Comparison of ENCODE assay signal across 17 mouse cellular contexts in genomic region chr6:37794211-37794610, GRCm38 (mm10).
DNase-seq lines count a peak whose midpoint lies in the region; ATAC-seq and TF ChIP-seq lines count a peak whose summit lies in the region.
"Had no signal": no experiment of that assay in that cellular context is flagged by ENCODE, and none has a peak within 500 bp of the region (broad histone marks: within the 10 kb centered on the region; RNA-seq: fewer than 3 reads in every experiment).

No protein-coding gene starts in this region.

- no peak overlapping the region for H3K4me2 ChIP-seq in kidney, embryonic 14.5 days (replicated peaks; ENCODE audit: low read depth, low read length)
- H3K4me2 ChIP-seq: embryonic facial prominence, embryonic 15.5 days; lung, embryonic 14.5 days; midbrain, embryonic 15.5 days had no signal

- no peaks in the 10 kb centered on the region for H3K36me3 ChIP-seq in kidney, embryonic 14.5 days (ENCODE audit: control insufficient read depth, insufficient read depth, low read length)
- H3K36me3 ChIP-seq: embryonic facial prominence, embryonic 15.5 days; midbrain, embryonic 15.5 days had no signal

- H3K27ac ChIP-seq in kidney, embryonic 14.5 days (ENCODE audit: low read depth, low read length): 0 out of 2 replicates have a peak overlapping the region, but pooled peaks have one; percentile 2
- H3K27ac ChIP-seq in left cerebral cortex, adult 2 months: no peak overlapping the region
- H3K27ac ChIP-seq: embryonic facial prominence, embryonic 15.5 days; midbrain, embryonic 15.5 days had no signal

- intact Hi-C loops in left cerebral cortex, adult 2 months (cut with DNase I): no loop called here

- no peaks in the 10 kb centered on the region for H3K27me3 ChIP-seq in kidney, embryonic 14.5 days (ENCODE audit: control insufficient read depth, insufficient read depth, low read length)
- H3K27me3 ChIP-seq: embryonic facial prominence, embryonic 15.5 days; midbrain, embryonic 15.5 days had no signal

- peak; percentile 6 for DNase-seq in kidney, adult 11 months
- DNase-seq in kidney, adult 18-20 months: no peak
- DNase-seq in adrenal gland, postnatal 14 days: peak; percentile 43
- peak; percentile 31 for DNase-seq in mesoderm, embryonic 11.5 days (ENCODE audit: low read depth, low spot score)
- DNase-seq in urinary bladder, postnatal 36 days (ENCODE audit: low spot score in 2 of 2): no peak
- no peak for DNase-seq in left cerebral cortex, adult 2 months (ENCODE audit: extremely low spot score in 1 of 2, low spot score in 2 of 2)
- DNase-seq: cerebellum, adult 8-10 months; gastrocnemius, postnatal 14 days; heart, postnatal 14 days; liver; lung, embryonic 14.5 days had no signal

- H3K4me1 ChIP-seq in kidney, embryonic 14.5 days (ENCODE audit: control insufficient read depth, insufficient read depth, low read length): no peaks in the 10 kb centered on the region
- H3K4me1 ChIP-seq: embryonic facial prominence, embryonic 15.5 days; midbrain, embryonic 15.5 days had no signal

- ATAC-seq in kidney, embryonic 14.5 days (ENCODE audit: low FRiP score, low TSS enrichment): peak; percentile 80
- ATAC-seq in megakaryocyte, adult 5-6 weeks (ENCODE audit: poor library complexity, severe bottlenecking): no peak
- ATAC-seq: forebrain, embryonic 14.5 days; hindbrain, embryonic 16.5 days; midbrain, embryonic 15.5 days had no signal

- H3K9me3 ChIP-seq in kidney, embryonic 14.5 days (ENCODE audit: control insufficient read depth, low read length): peaks cover 9% of the 10 kb centered on the region; the same call in 1 of the 2 replicates
- H3K9me3 ChIP-seq: midbrain, embryonic 15.5 days had no signal

- no peak for TF ChIP-seq CTCF in left cerebral cortex, adult 2 months (IDR thresholded peaks at IDR 0.05)

- H3K4me3 ChIP-seq in kidney, embryonic 14.5 days (ENCODE audit: low read length): no peak overlapping the region
- H3K4me3 ChIP-seq in left cerebral cortex, adult 2 months: no peak overlapping the region
- H3K4me3 ChIP-seq: embryonic facial prominence, embryonic 15.5 days; midbrain, embryonic 15.5 days had no signal

- WGBS in kidney, embryonic 14.5 days: 24% methylated on average over 4 of the region's 4 CpGs

- no peak overlapping the region for H3K9ac ChIP-seq in kidney, embryonic 14.5 days (ENCODE audit: low read depth, low read length)
- H3K9ac ChIP-seq: embryonic facial prominence, embryonic 15.5 days; lung, embryonic 14.5 days; midbrain, embryonic 15.5 days had no signal

Comparison
In these comparisons a context has a peak if more than half of its experiments do, and no peak if none do; other contexts are left out.
1. DNase-seq: peak in kidney, adult 11 months (single experiment), adrenal gland, postnatal 14 days (single experiment) and mesoderm, embryonic 11.5 days (single experiment); none in kidney, adult 18-20 months (single experiment), urinary bladder, postnatal 36 days (0 of 2) and left cerebral cortex, adult 2 months (0 of 2).